Mouse (Mus musculus): ENCODE measurements around the gene Ell. TPM values are rescaled to one million over a fixed set of nuclear protein-coding genes. Genes with fewer than 3 reads are reported as not detected.

Gene Ell
- polyA plus RNA-seq, 1 experiment from 2014 or later: 11.6 TPM

- H3K9ac ChIP-seq: peak overlapping the region; percentile 96
- no peaks in the 10 kb centered on the region for H3K36me3 ChIP-seq
- no peaks in the 10 kb centered on the region for H3K9me3 ChIP-seq
- WGBS: under 1% methylated on average over 44 of the region's 45 CpGs
- H3K4me3 ChIP-seq: peak overlapping the region; percentile 87
- H3K4me2 ChIP-seq: peak overlapping the region; percentile 99
- H3K27ac ChIP-seq (replicated peaks): peak overlapping the region; percentile 99
- peak; percentile 43 for ATAC-seq (ENCODE audit: extremely low read depth, insufficient number of reproducible peaks, low FRiP score, low TSS enrichment)
- no peaks in the 10 kb centered on the region for H3K27me3 ChIP-seq (replicated peaks)
- peaks cover 46% of the 10 kb centered on the region for H3K4me1 ChIP-seq
Measured at GRCm38 (mm10) chr8:70609849-70610795, 70.9 kb downstream of the Ell start.

- Histone ChIP-seq H3K27me3 (replicated peaks) (no peaks in the 10 kb centered on the region), H3K36me3 (no peaks in the 10 kb centered on the region), H3K9ac (peak overlapping the region; percentile 83), H3K4me3 (peak overlapping the region; percentile 87), H3K4me1 (peaks cover 42% of the 10 kb centered on the region), H3K4me2 (peak overlapping the region; percentile 99), H3K27ac (replicated peaks) (peak overlapping the region; percentile 99), H3K9me3 (no peaks in the 10 kb centered on the region)
- ATAC-seq (ENCODE audit: extremely low read depth, insufficient number of reproducible peaks, low FRiP score, low TSS enrichment): no peak
- WGBS: under 1% methylated on average over 54 of the region's 54 CpGs
Measured at GRCm38 (mm10) chr8:70610796-70611771, 71.8 kb downstream of the Ell start.

- peak overlapping the region; percentile 99 for H3K4me2 ChIP-seq
- H3K27me3 ChIP-seq (replicated peaks): no peaks in the 10 kb centered on the region
- peak overlapping the region; percentile 87 for H3K4me3 ChIP-seq
- no peaks in the 10 kb centered on the region for H3K36me3 ChIP-seq
- no peak for ATAC-seq (ENCODE audit: extremely low read depth, insufficient number of reproducible peaks, low FRiP score, low TSS enrichment)
- H3K4me1 ChIP-seq: peaks cover 40% of the 10 kb centered on the region
- no peaks in the 10 kb centered on the region for H3K9me3 ChIP-seq
- WGBS: 1% methylated on average over 6 of the region's 6 CpGs
- H3K27ac ChIP-seq (replicated peaks): peak overlapping the region; percentile 74
- H3K9ac ChIP-seq: peak overlapping the region; percentile 83
Measured at GRCm38 (mm10) chr8:70611849-70612248, 72.6 kb downstream of the Ell start.

- Histone ChIP-seq H3K4me1 (peaks cover 27% of the 10 kb centered on the region), H3K9me3 (no peaks in the 10 kb centered on the region), H3K9ac (no peak overlapping the region), H3K4me3 (no peak overlapping the region), H3K27me3 (replicated peaks) (no peaks in the 10 kb centered on the region), H3K27ac (replicated peaks) (no peak overlapping the region), H3K36me3 (no peaks in the 10 kb centered on the region), H3K4me2 (no peak overlapping the region)
- ATAC-seq (ENCODE audit: extremely low read depth, insufficient number of reproducible peaks, low FRiP score, low TSS enrichment): no peak
- 24% methylated on average over 1 of the region's 1 CpGs for WGBS
Measured at GRCm38 (mm10) chr8:70613763-70614162, 74.5 kb downstream of the Ell start.

- H3K27ac ChIP-seq (replicated peaks): no peak overlapping the region
- H3K9ac ChIP-seq: no peak overlapping the region
- H3K4me1 ChIP-seq: peaks cover 20% of the 10 kb centered on the region
- H3K36me3 ChIP-seq: no peaks in the 10 kb centered on the region
- no peaks in the 10 kb centered on the region for H3K27me3 ChIP-seq (replicated peaks)
- H3K4me2 ChIP-seq: no peak overlapping the region
- no peak for ATAC-seq (ENCODE audit: extremely low read depth, insufficient number of reproducible peaks, low FRiP score, low TSS enrichment)
- WGBS: 79% methylated on average over 5 of the region's 5 CpGs
- no peak overlapping the region for H3K4me3 ChIP-seq
- no peaks in the 10 kb centered on the region for H3K9me3 ChIP-seq
Measured at GRCm38 (mm10) chr8:70614469-70614868, 75.2 kb downstream of the Ell start.

GRCm38 (mm10) chr8:70615281-70615680, 76.0 kb downstream of the Ell start:
- no peak overlapping the region for H3K27ac ChIP-seq (replicated peaks)
- H3K4me1 ChIP-seq: peaks cover 13% of the 10 kb centered on the region
- no peak overlapping the region for H3K4me3 ChIP-seq
- no peak overlapping the region for H3K4me2 ChIP-seq
- ATAC-seq (ENCODE audit: extremely low read depth, insufficient number of reproducible peaks, low FRiP score, low TSS enrichment): no peak
- H3K9ac ChIP-seq: no peak overlapping the region
- 78% methylated on average over 8 of the region's 8 CpGs for WGBS
- peaks cover 2% of the 10 kb centered on the region for H3K27me3 ChIP-seq (replicated peaks)
- H3K36me3 ChIP-seq: no peaks in the 10 kb centered on the region
- no peaks in the 10 kb centered on the region for H3K9me3 ChIP-seq

- Histone ChIP-seq H3K36me3 (no peaks in the 10 kb centered on the region), H3K9ac (no peak within 1 kb of the TSS), H3K27me3 (replicated peaks) (peaks cover 8% of the 10 kb centered on the region), H3K4me1 (peaks cover 11% of the 10 kb centered on the region), H3K4me2 (no peak within 1 kb of the TSS), H3K4me3 (no peak within 1 kb of the TSS), H3K9me3 (no peaks in the 10 kb centered on the region), H3K27ac (replicated peaks) (no peak within 1 kb of the TSS)
- WGBS: 73% methylated on average over 3 of the region's 3 CpGs
- no peak for ATAC-seq (ENCODE audit: extremely low read depth, insufficient number of reproducible peaks, low FRiP score, low TSS enrichment)
Measured at GRCm38 (mm10) chr8:70615894-70616293, 76.6 kb downstream of the Ell start, which contains the start of gene Lrrc25. Lrrc25 (plus strand) TSS chr8:70616155.

- Histone ChIP-seq H3K9ac (no peak overlapping the region), H3K4me3 (no peak overlapping the region), H3K4me1 (peaks cover 11% of the 10 kb centered on the region), H3K36me3 (no peaks in the 10 kb centered on the region), H3K4me2 (no peak overlapping the region), H3K27ac (replicated peaks) (no peak overlapping the region), H3K9me3 (no peaks in the 10 kb centered on the region), H3K27me3 (replicated peaks) (peaks cover 15% of the 10 kb centered on the region)
- 53% methylated on average over 11 of the region's 11 CpGs for WGBS
- ATAC-seq (ENCODE audit: extremely low read depth, insufficient number of reproducible peaks, low FRiP score, low TSS enrichment): no peak
Measured at GRCm38 (mm10) chr8:70616645-70617044, 77.4 kb downstream of the Ell start.

- Histone ChIP-seq H3K27ac (replicated peaks) (no peak overlapping the region), H3K4me3 (0 out of 2 replicates have a peak overlapping the region, but pooled peaks have one; percentile 1), H3K9me3 (no peaks in the 10 kb centered on the region), H3K4me1 (peaks cover 9% of the 10 kb centered on the region; the same call in 1 of the 2 replicates), H3K36me3 (no peaks in the 10 kb centered on the region), H3K4me2 (no peak overlapping the region), H3K27me3 (replicated peaks) (peaks cover 25% of the 10 kb centered on the region), H3K9ac (peak overlapping the region; percentile 30; the same call in 1 of the 2 replicates)
- WGBS: 69% methylated on average over 11 of the region's 11 CpGs
- ATAC-seq (ENCODE audit: extremely low read depth, insufficient number of reproducible peaks, low FRiP score, low TSS enrichment): no peak
Measured at GRCm38 (mm10) chr8:70617985-70618384, 78.7 kb downstream of the Ell start.

- Histone ChIP-seq H3K4me3 (no peak overlapping the region), H3K4me2 (0 out of 2 replicates have a peak overlapping the region, but pooled peaks have one; percentile 17), H3K9ac (no peak overlapping the region), H3K27ac (replicated peaks) (no peak overlapping the region), H3K27me3 (replicated peaks) (peaks cover 28% of the 10 kb centered on the region), H3K4me1 (peaks cover 9% of the 10 kb centered on the region; the same call in 1 of the 2 replicates), H3K36me3 (no peaks in the 10 kb centered on the region), H3K9me3 (no peaks in the 10 kb centered on the region)
- WGBS: 29% methylated on average over 9 of the region's 9 CpGs
- ATAC-seq (ENCODE audit: extremely low read depth, insufficient number of reproducible peaks, low FRiP score, low TSS enrichment): peak; percentile 68; the same call in 1 of the 2 replicates
Measured at GRCm38 (mm10) chr8:70618888-70619334, 79.7 kb downstream of the Ell start.

- no peak for ATAC-seq (ENCODE audit: extremely low read depth, insufficient number of reproducible peaks, low FRiP score, low TSS enrichment)
- H3K9me3 ChIP-seq: no peaks in the 10 kb centered on the region
- peaks cover 9% of the 10 kb centered on the region; the same call in 1 of the 2 replicates for H3K4me1 ChIP-seq
- H3K27ac ChIP-seq (replicated peaks): no peak overlapping the region
- H3K4me3 ChIP-seq: no peak overlapping the region
- no peak overlapping the region for H3K4me2 ChIP-seq
- 35% methylated on average over 3 of the region's 3 CpGs for WGBS
- no peaks in the 10 kb centered on the region for H3K36me3 ChIP-seq
- peaks cover 28% of the 10 kb centered on the region for H3K27me3 ChIP-seq (replicated peaks)
- H3K9ac ChIP-seq: no peak overlapping the region
Measured at GRCm38 (mm10) chr8:70622220-70622619, 83.0 kb downstream of the Ell start.
